Mouse (Mus musculus): ENCODE measurements around the gene Med16.
A peak's percentile ranks its signal among the peaks of the same experiment; 100 is the strongest.
"Not testable (repeated sequence)": the region's sequence is repeated elsewhere in the genome, so short reads cannot be mapped to it uniquely, and the experiment has no call there.

The Med16 gene

DNA sequence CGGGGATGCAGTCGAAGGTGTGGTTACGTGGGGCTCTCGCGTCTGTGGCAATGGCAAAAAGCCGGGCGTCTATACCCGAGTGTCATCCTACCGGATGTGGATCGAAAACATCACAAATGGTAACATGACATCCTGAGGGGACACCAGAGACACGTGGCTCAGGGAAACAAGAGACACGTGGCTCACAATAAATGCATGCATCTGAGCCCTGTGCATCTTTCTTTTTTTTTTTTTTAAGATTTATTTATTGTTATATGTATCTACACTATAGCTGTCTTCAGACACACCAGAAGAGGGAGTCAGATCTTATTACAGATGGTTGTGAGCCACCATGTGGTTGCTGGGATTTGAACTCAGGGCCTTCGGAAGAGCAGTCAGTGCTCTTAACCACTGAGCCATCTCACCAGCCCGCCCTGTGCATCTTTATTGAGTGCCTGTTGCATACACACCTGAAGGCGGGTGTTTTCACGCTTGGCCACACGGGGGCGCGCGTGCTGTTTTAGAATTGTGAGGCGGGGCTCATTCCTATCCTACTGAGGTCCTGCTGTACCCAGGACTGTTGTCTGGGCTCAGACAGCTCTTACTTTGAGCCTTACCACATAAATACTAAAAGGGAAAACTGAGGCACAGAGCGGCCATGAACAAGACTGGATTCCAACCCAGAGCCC, 16.1 kb downstream of the Med16 start:
- H3K36me3 ChIP-seq (ENCODE audit: control insufficient read depth, insufficient read depth, low read length, poor library complexity, severe bottlenecking); H3K27me3 ChIP-seq (ENCODE audit: control insufficient read depth, insufficient read depth, low read length, poor library complexity, severe bottlenecking): not testable (repeated sequence)
- peak; percentile 85 for DNase-seq (ENCODE audit: low read depth, low spot score)

- no peak for DNase-seq (ENCODE audit: low read depth, low spot score)
- no peaks in the 10 kb centered on the region for H3K36me3 ChIP-seq (ENCODE audit: control insufficient read depth, insufficient read depth, low read length, poor library complexity, severe bottlenecking)
- H3K27me3 ChIP-seq (ENCODE audit: control insufficient read depth, insufficient read depth, low read length, poor library complexity, severe bottlenecking) = no peaks in the 10 kb centered on the region
These were observed 18.1 kb downstream of the Med16 start, which contains the start of gene Cfd for GRCm38 (mm10) chr10:79890670-79891069. Gene Cfd, plus strand, starts transcription at chr10:79890853.

- no peaks in the 10 kb centered on the region for H3K27me3 ChIP-seq (ENCODE audit: control insufficient read depth, insufficient read depth, low read length, poor library complexity, severe bottlenecking)
- H3K36me3 ChIP-seq (ENCODE audit: control insufficient read depth, insufficient read depth, low read length, poor library complexity, severe bottlenecking) = no peaks in the 10 kb centered on the region
- DNase-seq (ENCODE audit: low read depth, low spot score) = no peak
These were observed 19.3 kb downstream of the Med16 start for GRCm38 (mm10) chr10:79889386-79889785.

DNA sequence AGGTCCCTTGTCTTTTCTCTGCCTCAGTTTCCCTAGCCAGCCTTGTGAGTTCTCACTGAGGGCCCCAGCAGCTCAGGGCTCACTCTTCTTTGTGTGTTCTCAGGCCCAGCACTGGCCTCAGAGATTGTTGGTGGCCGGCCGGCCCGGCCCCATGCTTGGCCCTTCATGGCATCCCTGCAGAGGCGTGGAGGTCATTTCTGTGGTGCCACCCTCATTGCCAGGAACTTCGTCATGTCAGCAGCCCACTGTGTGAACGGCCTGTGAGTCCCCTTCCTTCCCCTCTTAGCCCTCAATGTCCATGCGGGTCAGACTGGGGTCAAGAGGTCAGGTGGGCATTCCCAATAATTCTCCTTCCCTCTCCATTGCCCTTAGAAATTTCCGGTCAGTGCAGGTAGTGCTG, 22.1 kb downstream of the Med16 start:
- H3K36me3 ChIP-seq (ENCODE audit: control insufficient read depth, insufficient read depth, low read length, poor library complexity, severe bottlenecking) = no peaks in the 10 kb centered on the region
- DNase-seq (ENCODE audit: low read depth, low spot score) = no peak
- no peaks in the 10 kb centered on the region for H3K27me3 ChIP-seq (ENCODE audit: control insufficient read depth, insufficient read depth, low read length, poor library complexity, severe bottlenecking)

DNA sequence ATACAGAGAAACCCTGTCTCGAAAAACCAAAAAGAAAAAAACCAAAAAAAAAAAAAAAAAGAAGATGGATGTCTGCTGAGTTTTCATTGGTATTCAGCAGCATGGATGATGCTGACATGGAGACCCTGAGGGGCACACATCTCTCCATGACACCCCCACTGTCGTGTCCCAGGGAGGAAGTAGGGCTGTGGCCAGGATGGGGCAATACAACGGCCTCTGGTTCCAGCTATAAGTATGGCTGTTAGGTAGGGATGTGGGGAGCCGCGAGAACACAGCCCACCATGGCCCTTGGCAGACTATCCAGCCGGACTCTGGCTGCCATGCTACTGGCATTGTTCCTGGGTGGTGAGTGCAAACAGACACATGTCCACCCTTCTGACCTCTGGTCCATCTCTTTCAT, 22.7 kb downstream of the Med16 start, which contains the start of gene Elane:
Gene Elane, plus strand, starts transcription at position 194 of the 400 bp plus-strand sequence.
- no peak for DNase-seq (ENCODE audit: low read depth, low spot score)
- H3K27me3 ChIP-seq (ENCODE audit: control insufficient read depth, insufficient read depth, low read length, poor library complexity, severe bottlenecking) = no peaks in the 10 kb centered on the region

DNA sequence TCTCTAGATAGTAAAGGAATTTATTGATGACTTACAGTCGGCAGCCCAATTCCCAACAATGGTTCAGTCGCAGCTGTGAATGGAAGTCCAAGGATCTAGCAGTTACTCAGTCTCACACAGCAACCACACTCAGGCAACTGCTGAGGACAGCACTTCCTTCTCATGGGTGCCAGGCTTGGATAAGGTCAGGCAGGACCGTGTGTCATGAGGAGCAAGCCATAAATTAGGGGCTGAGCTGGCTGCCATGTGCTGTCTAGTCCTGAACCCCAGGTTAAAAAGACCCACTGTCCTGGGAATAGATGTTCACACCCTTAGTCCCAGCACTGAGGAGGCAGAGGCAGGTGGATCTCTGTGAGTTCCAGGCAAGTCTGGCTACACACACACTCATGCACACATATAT, 23.8 kb downstream of the Med16 start:
- not testable (repeated sequence) for H3K36me3 ChIP-seq (ENCODE audit: control insufficient read depth, insufficient read depth, low read length, poor library complexity, severe bottlenecking); DNase-seq (ENCODE audit: low read depth, low spot score); H3K27me3 ChIP-seq (ENCODE audit: control insufficient read depth, insufficient read depth, low read length, poor library complexity, severe bottlenecking)

More for the DNA sequence above, 22.7 kb downstream of the Med16 start, which contains the start of gene Elane:
- no peaks in the 10 kb centered on the region for H3K36me3 ChIP-seq (ENCODE audit: control insufficient read depth, insufficient read depth, low read length, poor library complexity, severe bottlenecking)

DNA sequence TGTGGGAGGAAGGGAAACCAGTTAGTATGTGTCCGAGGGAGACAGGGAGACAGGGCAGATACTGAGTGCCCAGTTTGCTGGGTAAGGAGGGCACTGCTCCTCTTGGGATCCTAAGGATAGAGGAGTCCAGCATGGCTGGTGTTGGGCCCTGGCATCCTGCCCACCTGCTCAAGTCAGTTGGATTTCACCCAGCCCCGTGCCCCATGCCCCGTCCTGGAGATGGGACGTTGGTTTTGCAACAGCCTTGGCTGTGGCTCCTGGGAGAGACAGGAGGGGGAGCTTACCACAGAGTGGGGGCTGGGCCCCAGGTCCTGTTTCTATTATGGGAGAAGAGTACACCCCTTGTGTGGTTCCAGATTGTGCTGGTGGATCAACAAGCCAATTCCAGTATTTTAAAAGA, 24.3 kb downstream of the Med16 start:
- Histone ChIP-seq H3K36me3 (ENCODE audit: control insufficient read depth, insufficient read depth, low read length, poor library complexity, severe bottlenecking) (no peaks in the 10 kb centered on the region), H3K27me3 (ENCODE audit: control insufficient read depth, insufficient read depth, low read length, poor library complexity, severe bottlenecking) (no peaks in the 10 kb centered on the region)
- DNase-seq (ENCODE audit: low read depth, low spot score) = no peak

DNA sequence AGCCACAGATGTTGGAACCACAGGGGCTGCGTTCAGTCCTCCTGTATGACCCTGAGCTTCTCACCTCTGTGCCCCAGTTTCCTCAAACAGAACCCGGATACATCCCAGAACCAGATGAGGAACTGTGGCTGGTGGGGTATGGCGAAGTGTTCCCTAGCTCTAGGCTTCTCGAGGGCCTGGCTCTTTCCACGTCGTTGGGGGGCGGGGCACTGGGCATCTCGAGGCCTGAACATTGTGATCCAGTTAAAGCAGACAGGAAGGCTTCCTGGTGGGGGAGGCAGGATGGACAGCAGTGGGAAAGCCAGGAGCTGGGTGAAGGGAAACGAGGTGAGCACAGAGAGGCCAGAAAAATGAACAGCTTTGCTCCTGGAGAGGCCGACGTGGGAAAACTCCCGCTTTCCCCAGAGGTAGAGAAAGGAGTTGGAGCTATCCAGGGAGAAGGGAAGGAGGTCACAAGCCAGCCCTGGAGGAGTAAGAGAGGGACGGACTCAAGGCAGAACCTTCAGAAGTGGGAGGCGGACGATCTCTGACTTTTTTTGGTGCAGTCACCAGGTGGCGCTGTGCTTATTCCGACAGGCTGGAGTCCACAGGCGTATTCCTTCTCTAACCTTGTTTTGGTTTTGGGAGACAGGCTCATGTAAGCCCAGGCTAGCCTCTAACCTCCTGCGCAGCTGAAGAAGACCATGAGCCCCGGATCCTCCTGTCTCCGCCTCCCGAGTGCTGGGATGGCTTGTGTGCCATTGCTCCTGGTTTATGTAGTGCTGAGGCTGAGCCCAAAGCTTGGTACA, 25.2 kb downstream of the Med16 start:
- no peaks in the 10 kb centered on the region for H3K36me3 ChIP-seq (ENCODE audit: control insufficient read depth, insufficient read depth, low read length, poor library complexity, severe bottlenecking)
- peak; percentile 85 for DNase-seq (ENCODE audit: low read depth, low spot score)
- no peaks in the 10 kb centered on the region for H3K27me3 ChIP-seq (ENCODE audit: control insufficient read depth, insufficient read depth, low read length, poor library complexity, severe bottlenecking)

DNA sequence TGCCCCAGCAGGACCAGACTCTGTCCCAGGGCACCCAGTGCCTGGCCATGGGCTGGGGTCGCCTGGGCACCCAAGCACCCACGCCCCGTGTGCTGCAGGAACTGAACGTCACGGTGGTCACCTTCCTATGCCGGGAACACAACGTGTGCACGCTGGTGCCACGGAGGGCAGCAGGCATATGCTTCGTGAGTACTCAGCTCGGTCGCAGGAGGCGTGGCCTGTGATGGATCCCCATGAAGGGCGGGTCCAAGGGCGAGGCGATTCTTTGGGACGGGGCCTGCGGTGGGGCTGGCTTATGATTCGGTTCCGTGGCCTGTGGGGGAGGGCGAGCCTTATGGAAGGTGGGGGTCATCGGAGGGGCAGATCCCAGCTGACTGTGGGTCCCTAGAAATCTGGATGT, 26.7 kb downstream of the Med16 start:
- H3K36me3 ChIP-seq (ENCODE audit: control insufficient read depth, insufficient read depth, low read length, poor library complexity, severe bottlenecking) = no peaks in the 10 kb centered on the region
- DNase-seq (ENCODE audit: low read depth, low spot score) = no peak
- H3K27me3 ChIP-seq (ENCODE audit: control insufficient read depth, insufficient read depth, low read length, poor library complexity, severe bottlenecking) = no peaks in the 10 kb centered on the region

GRCm38 (mm10) chr10:79880721-79881120, 28.0 kb downstream of the Med16 start:
- Histone ChIP-seq H3K27me3 (ENCODE audit: control insufficient read depth, insufficient read depth, low read length, poor library complexity, severe bottlenecking) (no peaks in the 10 kb centered on the region), H3K36me3 (ENCODE audit: control insufficient read depth, insufficient read depth, low read length, poor library complexity, severe bottlenecking) (no peaks in the 10 kb centered on the region)
- peak; percentile 52 for DNase-seq (ENCODE audit: low read depth, low spot score)

- no peaks in the 10 kb centered on the region for H3K27me3 ChIP-seq (ENCODE audit: control insufficient read depth, insufficient read depth, low read length, poor library complexity, severe bottlenecking)
- no peak for DNase-seq (ENCODE audit: low read depth, low spot score)
- no peaks in the 10 kb centered on the region for H3K36me3 ChIP-seq (ENCODE audit: control insufficient read depth, insufficient read depth, low read length, poor library complexity, severe bottlenecking)
These were observed 29.2 kb downstream of the Med16 start for GRCm38 (mm10) chr10:79879527-79879926.

DNA sequence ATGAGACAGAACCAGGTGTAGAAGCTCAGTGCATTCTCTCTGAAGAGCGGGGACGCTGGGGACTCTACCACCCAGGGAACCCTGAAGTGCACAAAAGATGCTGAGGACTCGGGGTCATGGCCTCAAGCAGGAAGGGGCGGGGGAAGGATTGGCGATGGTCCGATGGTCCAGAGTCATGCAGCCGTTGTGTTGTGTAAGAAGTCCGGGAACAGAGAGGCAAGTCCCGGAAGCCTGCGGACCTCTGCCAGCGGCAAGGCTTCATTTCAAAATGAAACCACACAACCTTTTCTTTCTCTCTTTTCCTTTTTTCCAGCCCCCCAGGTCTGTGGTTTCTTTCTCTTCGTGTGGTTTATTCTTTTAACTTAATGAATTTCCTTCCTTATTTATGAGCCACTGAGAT, 31.0 kb downstream of the Med16 start:
- H3K36me3 ChIP-seq (ENCODE audit: control insufficient read depth, insufficient read depth, low read length, poor library complexity, severe bottlenecking) = no peaks in the 10 kb centered on the region
- no peak for DNase-seq (ENCODE audit: low read depth, low spot score)
- no peaks in the 10 kb centered on the region for H3K27me3 ChIP-seq (ENCODE audit: control insufficient read depth, insufficient read depth, low read length, poor library complexity, severe bottlenecking)

DNA sequence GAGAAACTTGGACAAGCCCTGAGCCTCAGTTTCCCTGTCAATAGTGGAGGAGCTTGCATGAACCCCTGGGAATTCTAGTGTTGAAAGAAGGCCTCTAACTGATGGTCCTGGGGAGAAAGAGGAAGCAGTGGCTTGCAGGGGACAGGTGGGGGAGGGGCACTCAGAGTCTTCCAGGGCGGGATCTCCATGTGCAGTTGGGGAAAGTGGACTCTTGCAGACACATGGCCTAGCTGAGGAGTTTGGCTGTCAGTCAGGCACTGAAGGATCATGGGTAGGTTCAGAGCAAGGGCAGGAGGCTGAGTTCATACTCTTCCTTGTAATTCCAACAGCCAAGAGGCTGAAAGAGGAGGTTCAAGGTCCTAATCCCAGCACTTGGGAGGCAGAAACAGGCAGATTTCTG, 31.5 kb downstream of the Med16 start:
- no peaks in the 10 kb centered on the region for H3K36me3 ChIP-seq (ENCODE audit: control insufficient read depth, insufficient read depth, low read length, poor library complexity, severe bottlenecking)
- peak; percentile 49 for DNase-seq (ENCODE audit: low read depth, low spot score)
- no peaks in the 10 kb centered on the region for H3K27me3 ChIP-seq (ENCODE audit: control insufficient read depth, insufficient read depth, low read length, poor library complexity, severe bottlenecking)

DNA sequence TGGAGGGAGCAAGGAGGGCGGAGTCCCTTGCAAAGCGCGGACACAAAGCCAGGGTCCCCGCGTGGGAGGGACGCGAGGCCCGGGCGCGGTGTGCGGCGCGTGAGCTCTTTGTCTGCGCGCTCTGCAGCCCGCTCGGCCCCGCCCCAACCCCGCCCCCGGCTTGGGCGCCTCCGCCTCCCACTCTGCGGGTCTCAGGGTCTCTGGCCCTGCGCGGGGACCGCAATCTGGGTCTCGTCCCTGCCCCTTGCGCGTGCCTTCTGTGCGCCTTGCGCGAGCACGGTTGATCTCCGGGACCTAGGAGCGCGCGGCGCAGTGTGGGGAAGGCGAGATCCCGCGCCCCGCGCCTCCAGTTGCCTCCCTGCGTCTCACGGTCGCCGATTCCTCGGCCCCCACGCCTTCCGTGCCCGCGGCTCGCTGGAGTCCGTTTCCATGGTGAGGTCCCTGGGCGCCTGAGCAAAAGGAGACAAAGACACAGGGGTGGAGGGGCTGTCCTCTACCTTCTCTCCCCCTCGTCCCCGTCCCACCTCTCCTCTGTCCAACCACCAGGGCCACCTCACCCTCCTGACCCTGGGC, 34.3 kb downstream of the Med16 start, which contains the start of the genes Prtn3 and Plppr3:
Gene Prtn3, plus strand, starts transcription at position 187 of the 573 bp plus-strand sequence.
Gene Plppr3, minus strand, starts transcription at position 345 of the 573 bp plus-strand sequence.
- H3K36me3 ChIP-seq (ENCODE audit: control insufficient read depth, insufficient read depth, low read length, poor library complexity, severe bottlenecking) = no peaks in the 10 kb centered on the region
- DNase-seq (ENCODE audit: low read depth, low spot score) = peak; percentile 45
- H3K27me3 ChIP-seq (ENCODE audit: control insufficient read depth, insufficient read depth, low read length, poor library complexity, severe bottlenecking) = no peaks in the 10 kb centered on the region

DNA sequence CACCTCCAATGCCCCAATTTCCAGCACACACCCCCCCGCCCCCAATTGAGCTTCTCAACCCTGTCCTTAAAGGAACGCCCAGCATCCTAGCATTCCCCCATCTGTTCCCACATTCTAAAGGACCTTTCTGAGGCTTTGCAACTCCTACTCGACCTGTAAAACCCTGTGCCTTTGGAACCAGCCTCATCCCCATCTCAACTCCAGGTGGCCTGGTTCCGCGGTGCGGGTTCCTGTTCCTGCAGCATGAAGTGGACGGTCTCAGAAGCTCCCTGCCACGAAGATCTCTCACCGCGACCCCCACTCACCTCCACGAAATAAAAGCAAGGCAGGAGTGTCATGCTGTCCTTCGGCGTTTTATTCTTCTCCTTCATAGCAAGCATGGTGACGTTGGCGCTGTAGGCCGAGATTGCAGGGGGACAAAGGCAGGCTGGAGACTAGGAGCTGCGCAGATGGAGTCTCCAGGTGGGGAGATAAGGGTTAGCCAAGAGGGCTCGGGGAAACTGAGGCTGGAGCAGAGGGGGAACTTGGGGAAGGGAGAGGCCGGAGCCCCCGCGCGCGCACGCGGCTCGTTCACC, 34.9 kb downstream of the Med16 start:
- H3K36me3 ChIP-seq (ENCODE audit: control insufficient read depth, insufficient read depth, low read length, poor library complexity, severe bottlenecking) = no peaks in the 10 kb centered on the region
- no peak for DNase-seq (ENCODE audit: low read depth, low spot score)
- no peaks in the 10 kb centered on the region for H3K27me3 ChIP-seq (ENCODE audit: control insufficient read depth, insufficient read depth, low read length, poor library complexity, severe bottlenecking)

Measured in splenic B cell, adult 2 months (primary cell).